Mouse (Mus musculus) forebrain, embryonic 14.5 days (tissue): ENCODE data around the gene 1700029H14Rik. TPM values are rescaled to one million over a fixed set of nuclear protein-coding genes. Genes with fewer than 3 reads are reported as not detected.

Experiments
- ATAC-seq: fragments of 200-750 bp; cut with Nextera tagmentation; 2 replicates; pipeline ENCODE4 v1.8.0; 2017; ENCODE audit warnings: mild to moderate bottlenecking, moderate library complexity
- DNase-seq: peaks from one replicate; pipeline ENCODE4 v3.0.0-alpha.2; 2015; ENCODE audit warnings: low spot score
- H3K27ac ChIP-seq: fragments of 300-500 bp; sonication (generic); 2 replicates; pipeline ENCODE4 v1.5.1; 2014; ENCODE audit warnings: low read depth, mild to moderate bottlenecking, control low read depth, low read length, moderate library complexity
- H3K27me3 ChIP-seq: fragments of 300-500 bp; sonication (generic); replicated peaks from 2 replicates; pipeline ENCODE4 v1.6.1; 2014; ENCODE audit warnings: low read length, control low read depth, mixed read lengths; ENCODE audit not compliant: control insufficient read depth, insufficient read depth
- H3K36me3 ChIP-seq: fragments of 300-500 bp; sonication (generic); 2 replicates; pipeline ENCODE4 v1.6.1; 2014; ENCODE audit warnings: low read length, control low read depth; ENCODE audit not compliant: control insufficient read depth, insufficient read depth
- H3K4me1 ChIP-seq: fragments of 300-500 bp; sonication (generic); 2 replicates; pipeline ENCODE4 v1.6.1; 2014; ENCODE audit warnings: antibody characterized with exemption, low read length, control low read depth; ENCODE audit not compliant: control insufficient read depth, insufficient read depth
- H3K4me2 ChIP-seq: fragments of 300-500 bp; sonication (generic); 2 replicates; pipeline ENCODE4 v1.6.1; 2014; ENCODE audit warnings: mild to moderate bottlenecking, control low read depth, low read length
- H3K4me3 ChIP-seq: fragments of 300-500 bp; sonication (generic); 2 replicates; pipeline ENCODE4 v1.5.1; 2014; ENCODE audit warnings: low read depth, low read length, control low read depth
- H3K9ac ChIP-seq: fragments of 300-500 bp; sonication (generic); 2 replicates; pipeline ENCODE4 v1.6.1; 2014; ENCODE audit warnings: mild to moderate bottlenecking, low read length, control low read depth, moderate library complexity
- H3K9me3 ChIP-seq: fragments of 300-500 bp; sonication (generic); replicated peaks from 2 replicates; pipeline ENCODE4 v1.6.1; 2016; ENCODE audit warnings: low read length, control low read depth, mixed read lengths; ENCODE audit not compliant: control insufficient read depth
- WGBS: fragments of 180-500 bp; shearing (Covaris S2); extraction: QIAGEN DNeasy Blood & Tissue Kit; methylation state at CpG from one replicate; pipeline ENCODE4 v1.1.7; 2014; 5-methylcytosine and 5-hydroxymethylcytosine counted together
- polyA plus RNA-seq: library from polyadenylated mRNA; unstranded; fragments of >200 nt; fragmentation: Nextera tagmentation; extraction: Ambion mirVana; gene quantifications from 2 replicates; pipeline ENCODE4 v1.2.1, GENCODE M21; 2014

1700029H14Rik gene
- polyA plus RNA-seq, 1 experiment from 2014 or later: not detected

DNA sequence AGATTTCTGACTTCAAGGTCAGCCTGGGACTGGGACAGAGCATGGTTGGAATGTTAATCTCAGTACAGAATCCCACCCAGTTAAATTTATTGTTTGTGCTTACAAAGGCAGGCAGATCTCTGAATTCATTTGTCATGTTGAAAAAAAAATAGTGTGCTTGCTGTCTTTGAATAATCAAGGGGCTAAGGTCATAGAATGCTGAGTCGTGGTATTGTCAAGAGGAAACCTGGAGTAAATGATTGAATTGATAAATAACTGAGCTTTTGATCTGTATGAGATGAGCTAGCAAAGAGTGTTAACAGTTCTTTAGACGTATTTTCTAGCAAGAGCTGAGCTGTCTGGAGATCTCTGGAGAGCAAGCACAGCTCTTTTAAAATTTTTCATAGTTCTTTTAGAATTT lies 25.2 kb downstream of the 1700029H14Rik start:
- H3K9ac ChIP-seq: no peak overlapping the region
- H3K4me2 ChIP-seq: no peak overlapping the region
- H3K4me1 ChIP-seq: no peaks in the 10 kb centered on the region
- DNase-seq: no peak
- WGBS: 59% methylated on average over 2 of the region's 2 CpGs
- H3K27ac ChIP-seq: no peak overlapping the region
- no peaks in the 10 kb centered on the region for H3K36me3 ChIP-seq
- H3K4me3 ChIP-seq: no peak overlapping the region
- H3K27me3 ChIP-seq: no peaks in the 10 kb centered on the region
- no peak for ATAC-seq
- no peaks in the 10 kb centered on the region for H3K9me3 ChIP-seq

DNA sequence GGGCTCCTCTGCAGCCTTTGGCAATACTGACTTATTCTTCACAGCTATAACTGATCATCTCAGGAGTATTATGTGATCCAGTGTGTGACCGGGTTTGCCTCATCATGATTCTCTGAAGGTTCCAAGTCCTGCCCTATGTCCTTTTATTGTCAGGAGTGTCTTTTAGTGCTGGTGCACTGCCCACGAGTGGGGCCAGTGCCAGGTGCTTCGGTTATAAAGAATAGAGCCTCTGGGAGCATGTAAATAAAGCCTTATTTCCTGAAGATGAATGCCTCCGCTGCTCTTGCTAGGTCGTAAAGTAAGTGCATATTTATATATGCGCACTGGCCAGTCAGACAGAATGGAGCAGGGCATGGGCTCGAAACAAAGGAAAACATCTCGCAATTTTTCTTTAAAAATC lies 29.1 kb downstream of the 1700029H14Rik start:
- Histone ChIP-seq H3K9ac (no peak overlapping the region), H3K4me1 (peaks cover 20% of the 10 kb centered on the region), H3K27me3 (no peaks in the 10 kb centered on the region), H3K4me3 (no peak overlapping the region), H3K4me2 (no peak overlapping the region), H3K36me3 (no peaks in the 10 kb centered on the region), H3K9me3 (no peaks in the 10 kb centered on the region), H3K27ac (no peak overlapping the region)
- 72% methylated on average over 8 of the region's 8 CpGs for WGBS
- ATAC-seq (no peak), DNase-seq (no peak)

DNA sequence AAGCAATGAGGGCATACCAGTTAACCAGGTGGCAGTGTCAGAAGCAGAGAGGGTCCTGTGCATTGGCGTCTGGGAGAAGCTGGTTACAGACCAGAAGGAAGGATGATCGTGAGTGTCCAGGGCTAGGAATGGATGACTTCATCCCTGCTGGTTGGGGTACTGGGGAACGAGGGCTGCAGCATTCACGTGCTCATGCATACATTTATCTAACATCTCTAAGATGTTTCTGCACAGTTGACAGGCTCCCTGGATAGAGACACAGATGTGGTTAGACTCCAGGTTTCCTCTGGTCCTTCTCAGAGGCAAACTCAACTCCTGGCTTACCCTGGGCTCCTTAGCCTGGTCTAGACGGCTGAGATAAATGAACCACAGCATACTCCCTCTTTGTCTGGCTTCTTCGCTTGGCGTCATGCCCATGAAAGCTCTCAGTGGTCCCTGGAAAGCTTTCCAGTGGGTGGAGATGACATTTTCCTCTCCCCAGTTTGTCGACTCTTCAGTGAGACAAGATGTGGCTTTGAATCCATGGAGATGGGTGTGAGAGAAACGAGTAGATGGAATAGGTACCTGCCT lies 30.6 kb downstream of the 1700029H14Rik start:
- ATAC-seq: no peak
- 61% methylated on average over 9 of the region's 9 CpGs for WGBS
- H3K4me3 ChIP-seq: no peak overlapping the region
- H3K27me3 ChIP-seq: no peaks in the 10 kb centered on the region
- H3K36me3 ChIP-seq: no peaks in the 10 kb centered on the region
- H3K4me2 ChIP-seq: no peak overlapping the region
- no peak overlapping the region for H3K9ac ChIP-seq
- H3K4me1 ChIP-seq: peaks cover 20% of the 10 kb centered on the region
- peak; percentile 19 for DNase-seq
- H3K9me3 ChIP-seq: 0 out of 2 replicates have a peak, but pooled peaks cover 3% of the 10 kb centered on the region
- H3K27ac ChIP-seq: no peak overlapping the region

DNA sequence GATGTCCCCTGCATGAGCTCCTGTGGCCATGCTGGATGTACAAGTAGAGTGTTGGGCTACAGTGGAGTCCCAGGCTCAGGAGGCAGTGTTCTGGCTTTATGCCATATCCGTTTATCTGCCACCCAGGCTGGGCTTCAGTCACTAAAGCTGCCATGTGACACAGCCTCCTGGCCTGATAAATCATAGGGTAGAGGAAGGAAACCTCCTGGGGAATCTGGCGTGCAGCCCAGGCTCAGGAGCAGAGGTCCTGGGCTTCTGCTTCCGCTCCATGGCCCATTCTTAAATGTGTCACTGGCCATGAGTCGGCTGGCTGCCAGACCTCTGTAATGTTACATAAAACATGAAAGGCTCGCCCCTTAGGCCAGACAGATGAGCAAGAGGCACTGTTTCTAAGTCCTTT lies 31.3 kb downstream of the 1700029H14Rik start:
- H3K27me3 ChIP-seq: no peaks in the 10 kb centered on the region
- H3K27ac ChIP-seq: no peak overlapping the region
- H3K4me3 ChIP-seq: no peak overlapping the region
- no peak overlapping the region for H3K9ac ChIP-seq
- ATAC-seq: peak; percentile 88
- no peak overlapping the region for H3K4me2 ChIP-seq
- 20% methylated on average over 5 of the region's 5 CpGs for WGBS
- peak; percentile 85 for DNase-seq
- 0 out of 2 replicates have a peak, but pooled peaks cover 3% of the 10 kb centered on the region for H3K9me3 ChIP-seq
- no peaks in the 10 kb centered on the region for H3K36me3 ChIP-seq
- H3K4me1 ChIP-seq: peaks cover 20% of the 10 kb centered on the region

DNA sequence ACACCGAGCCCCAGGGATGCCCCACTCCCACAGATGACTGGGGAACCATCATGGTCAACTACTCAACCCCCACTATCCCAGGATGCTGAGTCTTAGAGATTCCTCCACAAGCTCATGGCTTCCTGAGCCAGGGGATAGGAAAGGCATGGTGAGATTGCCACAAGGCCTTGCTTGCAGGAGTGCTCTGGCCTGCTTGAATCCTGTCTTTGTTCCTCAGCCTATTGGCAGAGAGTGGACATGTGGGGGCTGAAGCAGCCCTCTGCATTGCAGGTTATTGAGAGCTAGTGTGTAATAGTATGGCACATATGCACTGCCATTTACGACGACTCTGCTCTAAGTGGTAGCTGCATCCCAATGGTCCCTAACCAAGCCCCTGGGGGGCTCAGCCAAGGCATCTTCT lies 31.9 kb downstream of the 1700029H14Rik start:
- ATAC-seq: peak; percentile 28; the same call in 1 of the 2 replicates
- H3K9me3 ChIP-seq: 0 out of 2 replicates have a peak, but pooled peaks cover 3% of the 10 kb centered on the region
- no peak overlapping the region for H3K9ac ChIP-seq
- no peak overlapping the region for H3K4me3 ChIP-seq
- no peak for DNase-seq
- no peaks in the 10 kb centered on the region for H3K36me3 ChIP-seq
- peaks cover 20% of the 10 kb centered on the region for H3K4me1 ChIP-seq
- WGBS: 85% methylated on average over 3 of the region's 3 CpGs
- no peak overlapping the region for H3K27ac ChIP-seq
- H3K27me3 ChIP-seq: no peaks in the 10 kb centered on the region
- H3K4me2 ChIP-seq: no peak overlapping the region

DNA sequence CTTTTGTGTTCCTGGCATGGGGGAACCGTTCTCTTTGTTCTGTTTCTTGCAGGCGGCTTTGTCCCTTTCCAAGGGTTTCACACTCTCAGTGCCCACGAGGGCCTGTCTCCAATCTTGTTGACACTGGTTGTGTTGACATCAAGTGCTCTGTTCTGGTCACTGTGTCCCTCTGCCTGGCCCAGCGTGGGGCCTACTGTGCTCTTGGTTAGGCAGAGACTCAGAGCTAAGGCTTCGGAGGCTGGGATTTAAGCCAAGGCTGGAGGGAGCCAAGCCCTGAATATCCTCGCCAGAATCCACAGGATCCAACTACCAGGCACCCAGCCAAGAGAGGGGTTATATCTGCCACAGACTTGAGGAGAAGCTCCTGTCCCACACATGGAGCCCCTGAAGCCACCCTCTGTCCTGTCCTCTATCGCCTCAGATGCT lies 32.4 kb downstream of the 1700029H14Rik start:
- 0 out of 2 replicates have a peak, but pooled peaks cover 3% of the 10 kb centered on the region for H3K9me3 ChIP-seq
- no peak overlapping the region for H3K9ac ChIP-seq
- 46% methylated on average over 7 of the region's 7 CpGs for WGBS
- H3K27me3 ChIP-seq: no peaks in the 10 kb centered on the region
- DNase-seq (peak; percentile 75), ATAC-seq (peak; percentile 47; the same call in 1 of the 2 replicates)
- peaks cover 20% of the 10 kb centered on the region for H3K4me1 ChIP-seq
- H3K4me2 ChIP-seq: no peak overlapping the region
- H3K27ac ChIP-seq: no peak overlapping the region
- no peaks in the 10 kb centered on the region for H3K36me3 ChIP-seq
- no peak overlapping the region for H3K4me3 ChIP-seq

DNA sequence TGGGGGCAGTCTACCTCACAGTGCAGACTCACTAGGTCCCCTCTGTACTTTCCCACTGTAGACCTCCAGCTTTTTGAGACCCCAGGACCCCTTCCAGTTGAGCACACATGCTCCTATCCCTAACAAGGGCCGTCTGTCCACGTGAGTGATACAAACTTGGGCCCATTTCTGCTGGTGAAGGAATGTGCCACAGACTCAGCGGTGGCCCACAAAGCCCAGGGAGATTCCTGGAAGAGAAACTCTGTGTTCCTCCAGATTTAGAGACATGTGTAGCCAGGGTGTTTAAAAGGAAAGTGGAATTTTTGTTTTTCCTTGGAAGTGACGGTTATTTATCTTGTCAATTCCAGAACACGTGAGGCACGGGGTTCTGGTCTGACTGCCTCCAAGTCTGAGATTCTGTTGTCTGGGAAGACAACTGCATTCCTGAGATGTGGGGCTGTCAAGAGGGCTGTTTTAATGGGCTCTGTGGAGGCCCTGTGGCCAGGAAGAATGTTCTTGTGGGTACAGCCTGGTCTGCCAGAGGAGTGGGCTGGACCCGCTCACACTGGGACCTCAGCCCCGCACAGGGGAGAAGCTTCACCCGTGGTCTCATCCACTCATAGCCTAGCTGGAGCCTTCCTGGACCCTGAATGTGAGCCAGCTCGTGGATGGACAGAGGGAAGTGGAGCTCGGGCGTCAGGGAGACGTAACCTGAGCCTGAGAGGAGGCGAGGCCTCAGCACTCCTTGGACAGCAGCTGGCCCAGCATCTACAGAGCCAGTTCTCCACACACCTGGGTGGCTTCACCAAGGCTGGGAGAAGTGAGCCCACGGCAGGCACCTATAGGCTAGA lies 33.0 kb downstream of the 1700029H14Rik start:
- Histone ChIP-seq H3K9me3 (0 out of 2 replicates have a peak, but pooled peaks cover 3% of the 10 kb centered on the region), H3K36me3 (no peaks in the 10 kb centered on the region), H3K4me3 (no peak overlapping the region), H3K27me3 (no peaks in the 10 kb centered on the region), H3K4me1 (peaks cover 20% of the 10 kb centered on the region), H3K4me2 (no peak overlapping the region), H3K9ac (no peak overlapping the region), H3K27ac (no peak overlapping the region)
- DNase-seq: no peak
- ATAC-seq: 0 out of 2 replicates have a peak, but pooled peaks have one; percentile 15
- whole genome bisulfite sequencing: 70% methylated on average over 15 of the region's 15 CpGs

DNA sequence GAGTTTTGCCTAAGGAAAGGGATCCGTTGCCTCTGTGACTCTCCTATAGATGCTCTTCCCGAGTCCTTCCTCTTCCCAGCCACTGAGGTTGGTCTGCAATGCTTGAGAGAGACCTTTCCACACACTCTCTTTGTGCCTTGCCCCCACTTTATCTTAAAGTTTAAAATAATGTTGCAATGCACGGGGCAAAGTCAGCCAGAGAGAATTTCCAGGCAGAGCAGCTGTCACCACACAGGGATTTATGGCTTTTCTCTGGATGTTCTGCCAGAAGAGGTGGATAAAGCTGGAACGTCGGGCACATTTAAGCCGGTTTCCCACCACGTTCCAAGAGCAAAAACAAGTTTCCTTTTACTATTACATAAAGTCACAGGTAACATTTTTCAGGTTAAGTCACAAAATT lies 40.9 kb downstream of the 1700029H14Rik start:
- WGBS: 83% methylated on average over 7 of the region's 7 CpGs
- Histone ChIP-seq H3K4me3 (no peak overlapping the region), H3K27me3 (no peaks in the 10 kb centered on the region), H3K27ac (no peak overlapping the region), H3K4me2 (no peak overlapping the region), H3K4me1 (no peaks in the 10 kb centered on the region), H3K36me3 (no peaks in the 10 kb centered on the region), H3K9me3 (no peaks in the 10 kb centered on the region), H3K9ac (no peak overlapping the region)
- ATAC-seq: no peak
- DNase-seq: no peak

DNA sequence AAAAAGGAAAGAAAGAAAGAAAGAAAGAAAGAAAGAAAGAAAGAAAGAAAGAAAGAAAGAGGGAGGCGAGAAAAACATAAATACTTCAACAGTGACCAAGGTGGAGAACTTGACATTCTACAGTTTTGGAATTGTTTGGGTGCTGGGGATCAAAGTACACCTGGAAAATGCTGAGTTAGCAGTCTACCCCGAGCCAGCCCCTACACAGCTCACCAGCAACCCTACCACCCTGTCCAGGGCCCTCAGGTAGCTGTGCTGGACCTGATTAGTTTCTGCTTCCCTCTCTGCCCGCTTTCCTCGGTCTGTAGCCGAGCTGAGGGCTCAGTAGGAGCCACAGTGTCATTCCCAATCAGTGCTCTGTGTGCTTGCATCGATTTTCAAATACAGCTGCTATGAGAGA lies 41.9 kb downstream of the 1700029H14Rik start:
- H3K9me3 ChIP-seq: no peaks in the 10 kb centered on the region
- H3K27me3 ChIP-seq: no peaks in the 10 kb centered on the region
- H3K9ac ChIP-seq: no peak overlapping the region
- no peak overlapping the region for H3K27ac ChIP-seq
- H3K4me3 ChIP-seq: no peak overlapping the region
- no peak for ATAC-seq
- H3K4me2 ChIP-seq: no peak overlapping the region
- 72% methylated on average over 6 of the region's 6 CpGs for WGBS
- H3K36me3 ChIP-seq: no peaks in the 10 kb centered on the region
- no peaks in the 10 kb centered on the region for H3K4me1 ChIP-seq
- no peak for DNase-seq
